Mouse (Mus musculus): ENCODE results near the gene Cdh1. TPM values are rescaled to one million over a fixed set of nuclear protein-coding genes. Genes with fewer than 3 reads are reported as not detected.
A peak's percentile ranks its signal among the peaks of the same experiment; 100 is the strongest.

Cdh1 gene
- total RNA-seq, 1 experiment = 254 TPM

DNA sequence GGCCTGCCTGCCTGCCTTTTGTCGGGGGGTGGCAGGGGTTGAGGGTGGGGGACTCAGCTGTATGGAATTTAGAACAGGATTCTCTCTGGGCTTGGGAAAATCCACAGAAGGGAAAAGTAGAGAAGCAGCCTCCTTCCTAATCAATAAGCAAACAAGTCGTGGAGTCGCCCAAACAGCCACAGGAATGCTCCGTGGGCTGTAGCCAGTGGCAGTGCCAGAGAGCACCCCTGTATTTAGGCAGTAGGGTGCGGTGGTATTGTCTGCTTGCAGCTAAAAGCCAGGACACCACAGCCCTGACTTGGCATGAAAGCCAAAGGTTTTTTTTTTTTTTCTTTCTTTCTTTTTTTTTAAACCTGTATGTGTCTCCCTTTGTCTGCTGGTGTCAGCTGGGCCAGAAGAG, 37.8 kb downstream of the Cdh1 start:
- Histone ChIP-seq H3K4me3 (ENCODE audit: insufficient read depth in 1 of 2, low read depth in 1 of 2, low read length in 2 of 2, poor library complexity in 1 of 2, severe bottlenecking in 1 of 2) (no peak overlapping the region), H3K36me3 (ENCODE audit: control insufficient read depth, insufficient read depth, low read length, poor library complexity, severe bottlenecking) (peaks cover 6% of the 10 kb centered on the region; the same call in 1 of the 2 replicates), H3K9me3 (ENCODE audit: control insufficient read depth, insufficient read depth, low read depth, low read length) (no peaks in the 10 kb centered on the region), H3K9ac (ENCODE audit: insufficient read depth, low read depth, low read length, poor library complexity, severe bottlenecking) (no peak overlapping the region; the same call in 1 of the 2 replicates), H3K27ac (ENCODE audit: insufficient read depth, low read depth, low read length, poor library complexity, severe bottlenecking) (0 out of 2 replicates have a peak overlapping the region, but pooled peaks have one; percentile 4), H3K4me1 (ENCODE audit: control insufficient read depth in 2 of 2, insufficient read depth in 2 of 2, low read length in 2 of 2, poor library complexity in 1 of 2) (peaks cover 35 to 50% of the 10 kb centered on the region in 2 experiments)
- DNase-seq (ENCODE audit: low read depth, low spot score) = no peak
- in situ Hi-C loops (cut with MboI; ENCODE audit: low sequenced_read_pairs in 2 of 2, unreplicated experiment in 2 of 2) = no loop called here
- TF ChIP-seq ZC3H11A (IDR thresholded peaks at IDR 0.05; ENCODE audit: borderline replicate concordance, low read depth, low read length) = no peak
- TF ChIP-seq HCFC1 (IDR thresholded peaks at IDR 0.05; ENCODE audit: borderline replicate concordance, insufficient read depth, low read length) = no peak
- TF ChIP-seq ZNF384 (IDR thresholded peaks at IDR 0.05; ENCODE audit: low read depth, low read length) = peak; percentile 52; the same call in 1 of the 2 replicates

GRCm38 (mm10) chr8:106642172-106642571, 39.0 kb downstream of the Cdh1 start:
- H3K9me3 ChIP-seq (ENCODE audit: control insufficient read depth, insufficient read depth, low read depth, low read length) = no peaks in the 10 kb centered on the region
- in situ Hi-C loops (cut with MboI; ENCODE audit: low sequenced_read_pairs in 2 of 2, unreplicated experiment in 2 of 2) = no loop called here
- H3K4me1 ChIP-seq (ENCODE audit: control insufficient read depth in 2 of 2, insufficient read depth in 2 of 2, low read length in 2 of 2, poor library complexity in 1 of 2) = peaks cover 25 to 49% of the 10 kb centered on the region in 2 experiments
- TF ChIP-seq MAFK (IDR thresholded peaks at IDR 0.05; ENCODE audit: insufficient read depth, low read depth, low read length) (no peak), ZNF384 (IDR thresholded peaks at IDR 0.05; ENCODE audit: low read depth, low read length) (no peak), HCFC1 (IDR thresholded peaks at IDR 0.05; ENCODE audit: borderline replicate concordance, insufficient read depth, low read length) (no peak), CHD2 (IDR thresholded peaks at IDR 0.05; ENCODE audit: low read depth, low read length) (no peak), ZC3H11A (IDR thresholded peaks at IDR 0.05; ENCODE audit: borderline replicate concordance, low read depth, low read length) (no peak)
- DNase-seq (ENCODE audit: low read depth, low spot score) = no peak
- H3K36me3 ChIP-seq (ENCODE audit: control insufficient read depth, insufficient read depth, low read length, poor library complexity, severe bottlenecking) = peaks cover 6% of the 10 kb centered on the region; the same call in 1 of the 2 replicates
- no peak overlapping the region for H3K4me3 ChIP-seq (ENCODE audit: insufficient read depth in 1 of 2, low read depth in 1 of 2, low read length in 2 of 2, poor library complexity in 1 of 2, severe bottlenecking in 1 of 2)
- no peak overlapping the region; the same call in 1 of the 2 replicates for H3K27ac ChIP-seq (ENCODE audit: insufficient read depth, low read depth, low read length, poor library complexity, severe bottlenecking)
- no peak overlapping the region; the same call in 1 of the 2 replicates for H3K9ac ChIP-seq (ENCODE audit: insufficient read depth, low read depth, low read length, poor library complexity, severe bottlenecking)

- Histone ChIP-seq H3K9ac (ENCODE audit: insufficient read depth, low read depth, low read length, poor library complexity, severe bottlenecking) (no peak overlapping the region), H3K27ac (ENCODE audit: insufficient read depth, low read depth, low read length, poor library complexity, severe bottlenecking) (no peak overlapping the region), H3K9me3 (ENCODE audit: control insufficient read depth, insufficient read depth, low read depth, low read length) (no peaks in the 10 kb centered on the region), H3K4me1 (ENCODE audit: control insufficient read depth in 2 of 2, insufficient read depth in 2 of 2, low read length in 2 of 2, poor library complexity in 1 of 2) (peaks cover 23 to 48% of the 10 kb centered on the region in 2 experiments), H3K4me3 (ENCODE audit: insufficient read depth in 1 of 2, low read depth in 1 of 2, low read length in 2 of 2, poor library complexity in 1 of 2, severe bottlenecking in 1 of 2) (no peak overlapping the region), H3K36me3 (ENCODE audit: control insufficient read depth, insufficient read depth, low read length, poor library complexity, severe bottlenecking) (peaks cover 7% of the 10 kb centered on the region; the same call in 1 of the 2 replicates)
- TF ChIP-seq HCFC1 (IDR thresholded peaks at IDR 0.05; ENCODE audit: borderline replicate concordance, insufficient read depth, low read length) = no peak
- no peak for TF ChIP-seq MAFK (IDR thresholded peaks at IDR 0.05; ENCODE audit: insufficient read depth, low read depth, low read length)
- TF ChIP-seq ZC3H11A (IDR thresholded peaks at IDR 0.05; ENCODE audit: borderline replicate concordance, low read depth, low read length) = no peak
- no peak for TF ChIP-seq CHD2 (IDR thresholded peaks at IDR 0.05; ENCODE audit: low read depth, low read length)
- no peak for TF ChIP-seq ZNF384 (IDR thresholded peaks at IDR 0.05; ENCODE audit: low read depth, low read length)
- in situ Hi-C loops (cut with MboI; ENCODE audit: low sequenced_read_pairs in 2 of 2, unreplicated experiment in 2 of 2) = no loop called here
- no peak for DNase-seq (ENCODE audit: low read depth, low spot score)
Observed at GRCm38 (mm10) chr8:106643100-106643499, 39.9 kb downstream of the Cdh1 start.

GRCm38 (mm10) chr8:106644957-106645356, 41.8 kb downstream of the Cdh1 start:
- Histone ChIP-seq H3K27ac (ENCODE audit: insufficient read depth, low read depth, low read length, poor library complexity, severe bottlenecking) (no peak overlapping the region; the same call in 1 of the 2 replicates), H3K4me1 (ENCODE audit: control insufficient read depth in 2 of 2, insufficient read depth in 2 of 2, low read length in 2 of 2, poor library complexity in 1 of 2) (peaks cover 19 to 37% of the 10 kb centered on the region in 2 experiments), H3K4me3 (ENCODE audit: insufficient read depth in 1 of 2, low read depth in 1 of 2, low read length in 2 of 2, poor library complexity in 1 of 2, severe bottlenecking in 1 of 2) (no peak overlapping the region), H3K9ac (ENCODE audit: insufficient read depth, low read depth, low read length, poor library complexity, severe bottlenecking) (no peak overlapping the region), H3K36me3 (ENCODE audit: control insufficient read depth, insufficient read depth, low read length, poor library complexity, severe bottlenecking) (peaks cover 16% of the 10 kb centered on the region), H3K9me3 (ENCODE audit: control insufficient read depth, insufficient read depth, low read depth, low read length) (no peaks in the 10 kb centered on the region)
- in situ Hi-C loops (cut with MboI; ENCODE audit: low sequenced_read_pairs in 2 of 2, unreplicated experiment in 2 of 2) = loop anchor here in 1 of 2 experiments (5.0 kb wide), 1 partner anchor 78 kb away; no protein-coding TSS in a partner anchor
- DNase-seq (ENCODE audit: low read depth, low spot score) = no peak
- TF ChIP-seq MAFK (IDR thresholded peaks at IDR 0.05; ENCODE audit: insufficient read depth, low read depth, low read length) = no peak
- TF ChIP-seq ZC3H11A (IDR thresholded peaks at IDR 0.05; ENCODE audit: borderline replicate concordance, low read depth, low read length) = 0 out of 2 replicates have a peak, but pooled peaks have one; percentile 24
- TF ChIP-seq HCFC1 (IDR thresholded peaks at IDR 0.05; ENCODE audit: borderline replicate concordance, insufficient read depth, low read length) = no peak
